Mouse (Mus musculus) MEL (cell line): ENCODE data around the gene Hist1h3b. TPM values are rescaled to one million over a fixed set of nuclear protein-coding genes. Genes with fewer than 3 reads are reported as not detected.

Experiments used
- DNase-seq: peaks from one replicate; pipeline ENCODE4 v3.0.0; 2011; ENCODE audit warnings: low read depth, low spot score
- H3K27ac ChIP-seq: 2 replicates; pipeline ENCODE4 v1.5.1; 2012; ENCODE audit warnings: low read depth, mild to moderate bottlenecking, control low read depth, low read length, moderate library complexity; ENCODE audit not compliant: control insufficient read depth
- H3K27me3 ChIP-seq, 2 experiments: fragments of 150-350 bp in 1 of 2; sonication (generic) in 1 of 2; 2 replicates each; pipeline ENCODE4 v1.6.1; 2012; ENCODE audit warnings: low read length in 2 of 2, mild to moderate bottlenecking in 2 of 2, improper control_type of control experiment in 1 of 2, moderate library complexity in 1 of 2; ENCODE audit not compliant: insufficient read depth in 2 of 2, control insufficient read depth in 1 of 2
- H3K36me3 ChIP-seq, 2 experiments: 2 replicates each; pipeline ENCODE4 v1.6.1; 2012 to 2014; ENCODE audit warnings: low read length in 2 of 2, improper control_type of control experiment in 1 of 2, inconsistent platforms in 1 of 2, mild to moderate bottlenecking in 1 of 2; ENCODE audit not compliant: insufficient read depth in 2 of 2, control insufficient read depth in 1 of 2
- H3K4me1 ChIP-seq, 2 experiments: fragments of 150-350 bp in 1 of 2; sonication (generic) in 1 of 2; 2 replicates each; pipeline ENCODE4 v1.6.1; 2012; ENCODE audit warnings: low read length in 2 of 2, improper control_type of control experiment in 1 of 2, mild to moderate bottlenecking in 1 of 2; ENCODE audit not compliant: insufficient read depth in 2 of 2, control insufficient read depth in 1 of 2
- H3K4me3 ChIP-seq, 2 experiments: fragments of 150-350 bp in 1 of 2; sonication (generic) in 1 of 2; 2 replicates each; pipeline ENCODE4 v1.5.1; 2012; ENCODE audit warnings: low read depth in 2 of 2, low read length in 2 of 2, mild to moderate bottlenecking in 2 of 2, moderate library complexity in 2 of 2, control low read depth in 1 of 2, improper control_type of control experiment in 1 of 2; ENCODE audit not compliant: control insufficient read depth in 1 of 2, insufficient read depth in 1 of 2
- H3K79me2 ChIP-seq: 2 replicates; pipeline ENCODE4 v1.6.1; 2012; ENCODE audit warnings: mild to moderate bottlenecking, low read length, moderate library complexity; ENCODE audit not compliant: control insufficient read depth, poor library complexity, insufficient read depth
- H3K9ac ChIP-seq: 2 replicates; pipeline ENCODE4 v1.6.1; 2012; ENCODE audit warnings: low read depth, mild to moderate bottlenecking, control low read depth, low read length, moderate library complexity; ENCODE audit not compliant: control insufficient read depth, poor library complexity, severe bottlenecking
- H3K9me3 ChIP-seq: fragments of 150-350 bp; sonication (generic); replicated peaks from 2 replicates; pipeline ENCODE4 v1.6.1; 2012; ENCODE audit warnings: mild to moderate bottlenecking, low read length, improper control_type of control experiment, moderate library complexity; ENCODE audit not compliant: insufficient read depth
- CHD2 ChIP-seq: IDR thresholded peaks from 2 replicates; pipeline ENCODE4 v1.6.1; 2011; ENCODE audit warnings: low read length, improper control_type of control experiment
- E2F4 ChIP-seq: IDR thresholded peaks from 2 replicates; pipeline ENCODE4 v1.6.1; 2011; ENCODE audit warnings: low read depth, low read length, improper control_type of control experiment, borderline replicate concordance
- HCFC1 ChIP-seq: IDR thresholded peaks from 2 replicates; pipeline ENCODE4 v1.6.1; 2012; ENCODE audit warnings: low read depth, mild to moderate bottlenecking, inconsistent platforms, low read length, improper control_type of control experiment, moderate library complexity
- JUND ChIP-seq: IDR thresholded peaks from 2 replicates; pipeline ENCODE4 v1.6.1; 2011; ENCODE audit warnings: low read depth, mild to moderate bottlenecking, improper control_type of control experiment, low read length
- MAFK ChIP-seq: IDR thresholded peaks from 2 replicates; pipeline ENCODE4 v1.6.1; 2011; ENCODE audit warnings: low read depth, mild to moderate bottlenecking, low read length, improper control_type of control experiment, borderline replicate concordance
- MAZ ChIP-seq: IDR thresholded peaks from 2 replicates; pipeline ENCODE4 v1.6.1; 2012; ENCODE audit warnings: low read depth, mild to moderate bottlenecking, inconsistent platforms, low read length, improper control_type of control experiment
- MEF2A ChIP-seq: IDR thresholded peaks from 2 replicates; pipeline ENCODE4 v1.6.1; 2014; ENCODE audit warnings: low read depth, mild to moderate bottlenecking, inconsistent platforms, low read length, improper control_type of control experiment; ENCODE audit not compliant: poor library complexity, insufficient replicate concordance, severe bottlenecking; ENCODE audit errors: extremely low read depth
- MXI1 ChIP-seq: IDR thresholded peaks from 2 replicates; pipeline ENCODE4 v1.6.1; 2011; ENCODE audit warnings: mild to moderate bottlenecking, low read depth, low read length, improper control_type of control experiment
- MYC ChIP-seq: IDR thresholded peaks from 2 replicates; pipeline ENCODE4 v1.6.1; 2011; ENCODE audit warnings: low read depth, mild to moderate bottlenecking, low read length, improper control_type of control experiment, moderate library complexity
- NELFE ChIP-seq: IDR thresholded peaks from 2 replicates; pipeline ENCODE4 v1.6.1; 2011; ENCODE audit warnings: low read depth, low read length, improper control_type of control experiment
- NRF1 ChIP-seq: IDR thresholded peaks from 2 replicates; pipeline ENCODE4 v1.6.1; 2014; ENCODE audit warnings: low read depth, mild to moderate bottlenecking, inconsistent platforms, low read length, improper control_type of control experiment, moderate library complexity; ENCODE audit not compliant: poor library complexity, insufficient read depth, severe bottlenecking
- POLR2A ChIP-seq, 2 experiments: IDR thresholded peaks; 2 replicates each; pipeline ENCODE4 v1.6.1; 2011 to 2012; ENCODE audit warnings: low read length in 2 of 2, mild to moderate bottlenecking in 2 of 2, control low read depth in 1 of 2, improper control_type of control experiment in 1 of 2, low read depth in 1 of 2, moderate library complexity in 1 of 2; ENCODE audit not compliant: control insufficient read depth in 1 of 2, insufficient read depth in 1 of 2, poor library complexity in 1 of 2
- POLR2AphosphoS2 ChIP-seq: IDR thresholded peaks from 2 replicates; pipeline ENCODE4 v1.6.1; 2011; ENCODE audit warnings: low read length, improper control_type of control experiment
- POLR2AphosphoS5 ChIP-seq: IDR thresholded peaks from 2 replicates; pipeline ENCODE4 v1.6.1; 2012; ENCODE audit warnings: low read depth, borderline replicate concordance, mild to moderate bottlenecking, inconsistent platforms, low read length, moderate library complexity, mixed read lengths
- RAD21 ChIP-seq: IDR thresholded peaks from 2 replicates; pipeline ENCODE4 v1.6.1; 2011; ENCODE audit warnings: mild to moderate bottlenecking, low read depth, low read length, improper control_type of control experiment
- RCOR1 ChIP-seq: IDR thresholded peaks from 2 replicates; pipeline ENCODE4 v1.6.1; 2012; ENCODE audit warnings: low read depth, mild to moderate bottlenecking, inconsistent platforms, low read length, improper control_type of control experiment
- SIN3A ChIP-seq: IDR thresholded peaks from 2 replicates; pipeline ENCODE4 v1.6.1; 2012; ENCODE audit warnings: low read length, improper control_type of control experiment, inconsistent platforms
- TBP ChIP-seq: IDR thresholded peaks from 2 replicates; pipeline ENCODE4 v1.8.0; 2011; ENCODE audit warnings: low read depth, low read length, improper control_type of control experiment
- UBTF ChIP-seq: IDR thresholded peaks from 2 replicates; pipeline ENCODE4 v1.6.1; 2012; ENCODE audit warnings: low read depth, mild to moderate bottlenecking, inconsistent platforms, low read length, improper control_type of control experiment, moderate library complexity, borderline replicate concordance; ENCODE audit not compliant: insufficient read depth
- USF1 ChIP-seq: IDR thresholded peaks from 2 replicates; pipeline ENCODE4 v1.6.1; 2014; ENCODE audit warnings: low read depth, mild to moderate bottlenecking, inconsistent platforms, low read length, improper control_type of control experiment, moderate library complexity
- USF2 ChIP-seq, 2 experiments: IDR thresholded peaks; 2 replicates each; pipeline ENCODE4 v1.6.1; 2011 to 2012; ENCODE audit warnings: improper control_type of control experiment in 2 of 2, low read length in 2 of 2, borderline replicate concordance in 1 of 2, inconsistent platforms in 1 of 2, low read depth in 1 of 2, mild to moderate bottlenecking in 1 of 2; ENCODE audit not compliant: insufficient read depth in 1 of 2
- ZC3H11A ChIP-seq: IDR thresholded peaks from 2 replicates; pipeline ENCODE4 v1.6.1; 2012; ENCODE audit warnings: low read depth, mild to moderate bottlenecking, inconsistent platforms, low read length, improper control_type of control experiment
- ZMIZ1 ChIP-seq: IDR thresholded peaks from 2 replicates; pipeline ENCODE4 v1.6.1; 2012; ENCODE audit warnings: low read depth, mild to moderate bottlenecking, inconsistent platforms, low read length, improper control_type of control experiment, moderate library complexity
- ZNF384 ChIP-seq: IDR thresholded peaks from 2 replicates; pipeline ENCODE4 v1.6.1; 2012; ENCODE audit warnings: low read depth, mild to moderate bottlenecking, inconsistent platforms, low read length, improper control_type of control experiment
- polyA plus RNA-seq, 2 experiments: library from polyadenylated mRNA; stranded (reverse) in 1 of 2; unstranded in 1 of 2; fragments of >175 nt in 1 of 2; fragments of >200 nt in 1 of 2; gene quantifications; 2 replicates each; pipeline versions ENCODE4 v1.2.1 to v1.2.4; 2012; ENCODE audit warnings: low replicate concordance in 2 of 2, low read depth in 1 of 2; ENCODE audit not compliant: insufficient read length in 2 of 2, insufficient read depth in 1 of 2, missing spikeins in 1 of 2
- total RNA-seq: library from RNA; depleted of rRNA; stranded (reverse); fragments of 300-350 nt; gene quantifications from 2 replicates; pipeline ENCODE4 v1.2.3, GENCODE M21; 2012

The Hist1h3b gene
- total and polyA plus RNA-seq, 3 experiments, result 6.6 to 1,725 TPM; not detected in 1

- H3K79me2 ChIP-seq, result no peaks in the 10 kb centered on the region; the same call in 1 of the 2 replicates
- H3K36me3 ChIP-seq, result peaks cover 0 to 55% of the 10 kb centered on the region in 2 experiments; a peak in 2 of 4 replicates
- peak; percentile 77 for DNase-seq
- peaks cover 0 to 20% of the 10 kb centered on the region in 2 experiments; a peak in 2 of 4 replicates for H3K4me1 ChIP-seq
- no peaks in the 10 kb centered on the region for H3K9me3 ChIP-seq
- no peak for TF ChIP-seq ZC3H11A
- no peak for TF ChIP-seq RAD21
- no peak for TF ChIP-seq E2F4
- TF ChIP-seq USF1, result no peak
- peak; percentile 63; the same call in 1 of the 2 replicates for TF ChIP-seq TBP
- no peak for TF ChIP-seq SIN3A
- TF ChIP-seq RCOR1, result no peak
- no peak for TF ChIP-seq JUND
- no peak for TF ChIP-seq UBTF
- TF ChIP-seq HCFC1, result no peak
- TF ChIP-seq POLR2AphosphoS2, result no peak
- TF ChIP-seq MAZ, result no peak
- TF ChIP-seq ZMIZ1, result no peak
- TF ChIP-seq POLR2AphosphoS5, result peak; percentile 95; the same call in 1 of the 2 replicates
- TF ChIP-seq NRF1, result no peak
- TF ChIP-seq ZNF384, result no peak
- no peak for TF ChIP-seq MEF2A
- no peak for TF ChIP-seq MYC
- TF ChIP-seq CHD2, result no peak
- TF ChIP-seq MAFK, result no peak
- no peak for TF ChIP-seq NELFE
- TF ChIP-seq USF2 (IDR thresholded peaks at IDR 0.05; ENCODE audit: borderline replicate concordance in 1 of 2, insufficient read depth in 1 of 2, low read depth in 1 of 2, low read length in 2 of 2), result no peak
- TF ChIP-seq POLR2A (IDR thresholded peaks at IDR 0.05; ENCODE audit: control insufficient read depth in 1 of 2, insufficient read depth in 1 of 2, low read depth in 1 of 2, low read length in 2 of 2, poor library complexity in 1 of 2), result peak; percentile 70 to 100; a peak in 3 of 4 replicates
- TF ChIP-seq MXI1, result no peak
- peak overlapping the region; percentile 3 to 54 for H3K4me3 ChIP-seq
- H3K27ac ChIP-seq, result peak overlapping the region; percentile 95
- H3K9ac ChIP-seq, result peak overlapping the region; percentile 72
- no peaks in the 10 kb centered on the region for H3K27me3 ChIP-seq
These were observed 690 bp downstream of the Hist1h3b start for GRCm38 (mm10) chr13:23752742-23753172.
